Mouse (Mus musculus): Measurements from ENCODE around the gene Iffo2.

Iffo2 gene

DNA sequence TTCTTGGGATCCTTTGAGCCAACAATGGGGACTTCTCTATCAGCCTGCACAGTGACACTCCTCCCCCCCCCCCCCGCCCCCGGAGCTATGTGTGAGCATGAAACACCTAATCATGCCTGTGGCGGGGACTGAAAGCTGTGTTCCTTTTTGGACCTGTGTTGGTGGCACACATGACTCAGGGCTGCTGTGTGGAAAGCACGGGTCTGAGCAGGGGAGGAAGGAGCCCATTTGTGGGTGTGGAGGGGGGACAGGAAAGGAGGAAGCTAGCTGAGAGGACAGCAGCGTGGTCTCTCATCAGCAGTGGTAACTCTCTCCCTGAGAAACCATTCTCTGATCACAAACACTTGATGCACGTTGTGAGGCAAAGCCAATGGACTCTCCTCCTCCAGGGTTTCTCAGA lies 110.4 kb downstream of the Iffo2 start:
- DNase-seq (ENCODE audit: low spot score): no peak

DNA sequence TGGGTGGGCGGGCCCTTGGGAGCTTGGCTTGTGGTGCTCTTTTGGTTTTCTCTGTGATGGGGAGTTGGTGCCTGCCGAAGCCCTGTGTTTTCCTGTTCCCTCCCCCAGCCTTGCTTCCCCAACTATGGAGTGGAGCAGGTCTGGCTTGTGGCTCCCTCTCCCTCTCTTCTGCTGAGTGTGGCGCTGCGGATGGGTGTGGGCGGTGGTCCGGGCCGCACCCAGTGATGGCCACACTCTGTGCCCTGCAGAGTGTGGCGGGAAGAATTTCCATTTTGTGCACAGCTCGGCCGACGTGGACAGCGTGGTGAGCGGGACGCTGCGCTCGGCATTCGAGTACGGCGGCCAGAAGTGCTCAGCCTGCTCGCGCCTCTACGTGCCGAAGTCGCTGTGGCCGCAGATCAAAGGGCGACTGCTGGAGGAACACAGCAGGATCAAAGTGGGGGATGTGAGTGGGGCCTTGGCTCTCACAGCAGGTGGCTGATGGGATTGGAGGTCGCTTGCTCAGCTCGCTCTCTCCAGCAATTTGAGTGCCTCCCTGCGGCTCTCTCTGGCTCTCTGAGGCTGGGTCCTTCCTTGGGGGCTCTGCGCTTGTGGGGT lies 111.6 kb downstream of the Iffo2 start:
- DNase-seq (ENCODE audit: low spot score): no peak

DNA sequence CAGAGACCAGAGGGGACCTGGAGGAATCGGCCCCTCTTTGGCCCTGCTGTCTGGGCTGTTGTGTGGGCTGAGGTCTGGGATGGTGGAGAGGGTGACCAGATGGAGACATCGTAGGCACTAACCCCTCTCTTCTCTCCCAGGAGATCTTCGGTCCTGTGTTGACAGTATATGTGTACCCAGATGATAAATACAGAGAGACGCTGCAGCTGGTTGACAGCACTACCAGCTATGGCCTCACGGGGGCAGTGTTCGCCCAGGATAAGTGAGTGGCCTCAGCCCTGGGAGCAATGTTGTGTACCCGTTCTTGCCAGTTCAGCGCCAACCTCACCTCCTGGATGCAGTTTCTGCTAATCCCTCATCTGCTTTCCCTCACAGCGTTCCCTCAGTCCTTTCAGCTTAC lies 113.6 kb downstream of the Iffo2 start:
- no peak for DNase-seq (ENCODE audit: low spot score)

DNA sequence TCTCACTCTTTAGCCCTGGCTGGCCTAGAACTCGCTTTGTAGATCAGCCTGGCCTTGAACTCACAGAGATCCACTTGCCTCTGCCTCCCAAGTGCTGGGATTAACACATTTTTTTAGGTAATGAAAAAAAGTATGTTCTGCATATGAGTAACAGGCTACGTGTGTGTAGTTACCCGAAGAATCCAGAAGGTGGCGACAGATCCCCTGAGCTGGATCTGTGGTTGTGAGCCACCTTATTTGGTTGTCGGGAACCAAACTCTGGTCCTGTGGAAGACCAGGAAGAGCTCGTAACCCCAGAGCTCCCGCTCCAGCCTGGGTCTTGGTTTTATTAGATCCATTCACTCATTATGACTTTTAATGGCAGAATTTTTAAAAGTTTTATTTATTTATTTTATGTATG lies 116.6 kb downstream of the Iffo2 start:
- DNase-seq (ENCODE audit: low spot score): no peak

DNA sequence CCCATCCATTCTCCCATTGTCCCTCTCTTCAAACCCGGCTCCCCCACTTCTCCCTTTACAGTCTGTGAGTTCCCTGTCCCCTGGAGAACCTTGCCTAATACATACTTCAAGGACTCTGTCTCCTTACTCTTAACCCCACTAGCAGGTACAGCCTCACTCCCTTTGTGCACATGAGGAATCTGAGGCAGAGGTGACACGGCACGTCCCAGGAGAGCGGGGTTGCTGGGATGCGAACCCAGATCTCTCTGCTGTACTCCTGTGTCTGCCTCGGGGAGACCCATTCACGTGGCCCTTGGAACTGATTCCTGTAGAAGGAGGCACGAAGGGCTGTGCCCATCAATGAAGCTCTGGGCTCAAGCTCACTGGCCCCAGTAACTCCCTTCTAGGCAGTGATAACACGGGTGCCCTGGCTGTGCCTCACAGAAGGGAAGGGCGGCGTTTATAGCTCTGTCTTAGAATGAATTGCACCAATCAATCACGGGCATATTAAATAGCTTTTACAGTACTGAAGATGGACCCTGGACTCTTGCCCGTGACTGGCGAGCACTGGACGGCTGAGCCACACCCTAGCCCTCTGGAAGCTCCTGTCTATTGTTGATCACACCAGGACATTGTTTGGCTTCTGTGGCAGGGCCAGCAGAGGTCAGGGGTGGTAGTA lies 119.9 kb downstream of the Iffo2 start:
- DNase-seq (ENCODE audit: low spot score): no peak

DNA sequence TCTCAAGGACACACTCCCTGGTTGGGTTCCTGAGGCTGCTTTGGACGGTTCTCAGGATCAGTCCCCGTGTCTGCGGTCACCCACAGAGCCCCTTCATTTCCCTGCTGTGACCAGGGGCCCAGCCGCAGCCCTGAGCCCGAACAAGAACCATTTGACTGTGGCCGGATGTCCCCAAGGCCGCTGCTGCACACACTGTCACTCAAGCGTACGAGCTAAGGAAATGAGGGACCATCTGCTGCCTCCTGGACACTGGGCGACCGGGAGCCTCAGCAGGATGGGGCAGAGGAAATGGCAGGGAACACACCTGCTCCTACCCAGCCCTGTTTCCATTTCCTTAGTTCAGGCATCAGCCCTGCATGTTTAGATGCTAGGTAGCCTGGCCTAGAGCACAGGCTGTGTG lies 120.6 kb downstream of the Iffo2 start:
- no peak for DNase-seq (ENCODE audit: low spot score)

DNA sequence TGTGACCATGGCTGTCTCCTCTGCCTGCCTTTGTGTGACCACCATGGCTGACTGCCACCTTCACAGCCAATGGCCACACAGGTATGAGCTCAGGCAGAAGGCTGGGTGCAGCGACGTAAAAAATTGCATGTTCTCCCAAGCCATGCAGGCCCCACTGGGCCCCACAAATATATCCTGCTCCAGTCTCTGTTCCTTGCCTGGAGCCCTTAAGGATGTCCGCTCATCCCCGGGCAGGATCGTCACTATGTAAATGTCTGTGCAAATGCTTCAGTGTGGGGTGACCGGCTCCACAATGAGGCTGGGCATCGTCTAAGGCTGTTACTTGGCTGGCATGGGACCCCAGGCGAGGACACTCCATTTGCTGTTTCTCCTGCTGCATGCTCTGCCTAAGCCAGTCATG lies 122.9 kb downstream of the Iffo2 start, which contains the start of gene Tas1r2:
Tas1r2 (plus strand) TSS at position 301 of the 400 bp plus-strand sequence.
- no peak for DNase-seq (ENCODE audit: low spot score)

DNA sequence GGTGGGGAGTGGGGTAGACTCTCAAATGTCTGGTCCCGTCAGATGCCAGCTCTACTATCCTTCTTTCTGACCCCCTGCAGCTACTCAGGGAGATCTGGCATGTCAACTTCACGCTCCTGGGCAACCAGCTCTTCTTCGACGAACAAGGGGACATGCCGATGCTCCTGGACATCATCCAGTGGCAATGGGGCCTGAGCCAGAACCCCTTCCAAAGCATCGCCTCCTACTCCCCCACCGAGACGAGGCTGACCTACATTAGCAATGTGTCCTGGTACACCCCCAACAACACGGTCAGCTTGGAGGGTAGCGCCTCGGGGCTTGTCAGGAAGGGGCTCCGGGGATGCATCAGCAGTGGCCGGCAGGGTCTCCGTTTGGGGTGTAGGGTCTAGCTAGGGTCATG lies 131.5 kb downstream of the Iffo2 start:
- DNase-seq (ENCODE audit: low spot score): no peak

DNA sequence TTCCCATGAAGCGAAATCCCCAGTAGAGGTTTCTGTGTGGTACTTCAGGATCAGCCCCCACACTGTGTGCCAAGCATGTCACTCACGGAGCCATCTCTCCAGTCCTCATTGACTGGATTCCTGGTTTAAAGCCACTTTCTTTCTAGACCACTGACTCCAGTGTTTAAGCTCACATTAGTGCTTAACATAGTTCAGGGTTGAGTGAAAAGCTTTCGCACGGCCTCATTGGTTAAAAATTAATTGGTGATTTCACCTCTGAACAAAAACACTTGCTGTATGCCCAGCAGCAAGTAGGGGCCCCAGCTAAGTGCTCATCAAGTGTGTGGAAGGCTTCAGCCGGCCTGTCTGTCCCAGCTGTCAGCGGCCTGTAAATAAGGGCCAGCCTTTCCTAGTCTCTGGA lies 137.3 kb downstream of the Iffo2 start:
- no peak for DNase-seq (ENCODE audit: low spot score)

DNA sequence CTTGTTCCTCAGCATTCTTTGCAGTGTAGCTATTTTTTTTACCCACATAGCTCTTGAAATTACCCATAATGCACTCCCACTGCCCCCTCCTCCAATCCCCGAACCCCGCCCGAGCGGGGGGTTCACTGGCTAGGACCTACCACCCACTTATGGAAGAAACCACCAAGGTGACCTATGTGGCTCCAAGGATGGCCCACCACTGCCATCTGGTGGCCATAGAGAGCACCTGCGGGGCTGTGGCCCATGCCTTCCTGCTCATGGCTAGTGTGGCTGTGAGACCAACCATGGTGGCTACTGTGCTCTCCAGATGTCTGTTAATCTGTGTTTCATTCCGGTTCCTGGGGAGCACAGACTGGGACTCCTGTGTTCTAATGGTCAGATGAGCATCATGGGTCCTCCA lies 139.5 kb downstream of the Iffo2 start:
- no peak for DNase-seq (ENCODE audit: low spot score)

All from ovary, adult 18-20 months (tissue).